Mouse (Mus musculus): Measurements from ENCODE around the gene Wwox. TPM values are rescaled to one million over a fixed set of nuclear protein-coding genes. Genes with fewer than 3 reads are reported as not detected.

Gene Wwox
- polyA plus RNA-seq, 1 experiment from 2014 or later: 16.3 TPM

- H3K4me3 ChIP-seq (replicated peaks; ENCODE audit: low read depth, low read length): no peak overlapping the region
- H3K4me1 ChIP-seq (replicated peaks; ENCODE audit: insufficient read depth, low read length): no peaks in the 10 kb centered on the region
- H3K9ac ChIP-seq (ENCODE audit: low read depth, low read length): no peak overlapping the region
- no peaks in the 10 kb centered on the region for H3K27me3 ChIP-seq (ENCODE audit: insufficient read depth, low read length)
- TF ChIP-seq CTCF (IDR thresholded peaks at IDR 0.05; ENCODE audit: low read depth): no peak
- no peak overlapping the region for H3K4me2 ChIP-seq (ENCODE audit: low read length)
- WGBS: 84% methylated on average over 1 of the region's 1 CpGs
- H3K27ac ChIP-seq: no peak overlapping the region
- no peaks in the 10 kb centered on the region for H3K36me3 ChIP-seq (ENCODE audit: insufficient read depth, low read length)
- DNase-seq (ENCODE audit: low spot score) (no peak), ATAC-seq (replicated peaks; ENCODE audit: low FRiP score, low read depth) (no peak)
- H3K9me3 ChIP-seq (replicated peaks; ENCODE audit: low read length): no peaks in the 10 kb centered on the region
Measured at GRCm38 (mm10) chr8:115336361-115336760, 896.9 kb downstream of the Wwox start.

- 86% methylated on average over 6 of the region's 6 CpGs for WGBS
- no peak overlapping the region for H3K27ac ChIP-seq
- no peaks in the 10 kb centered on the region for H3K36me3 ChIP-seq (ENCODE audit: insufficient read depth, low read length)
- H3K9me3 ChIP-seq (replicated peaks; ENCODE audit: low read length): no peaks in the 10 kb centered on the region
- H3K4me1 ChIP-seq (replicated peaks; ENCODE audit: insufficient read depth, low read length): no peaks in the 10 kb centered on the region
- ATAC-seq (replicated peaks; ENCODE audit: low FRiP score, low read depth): no peak
- no peak overlapping the region for H3K4me2 ChIP-seq (ENCODE audit: low read length)
- no peak overlapping the region for H3K4me3 ChIP-seq (replicated peaks; ENCODE audit: low read depth, low read length)
- no peak for DNase-seq (ENCODE audit: low spot score)
- H3K27me3 ChIP-seq (ENCODE audit: insufficient read depth, low read length): no peaks in the 10 kb centered on the region
- no peak for TF ChIP-seq CTCF (IDR thresholded peaks at IDR 0.05; ENCODE audit: low read depth)
- H3K9ac ChIP-seq (ENCODE audit: low read depth, low read length): no peak overlapping the region
Measured at GRCm38 (mm10) chr8:115348704-115349103, 909.2 kb downstream of the Wwox start.

DNA sequence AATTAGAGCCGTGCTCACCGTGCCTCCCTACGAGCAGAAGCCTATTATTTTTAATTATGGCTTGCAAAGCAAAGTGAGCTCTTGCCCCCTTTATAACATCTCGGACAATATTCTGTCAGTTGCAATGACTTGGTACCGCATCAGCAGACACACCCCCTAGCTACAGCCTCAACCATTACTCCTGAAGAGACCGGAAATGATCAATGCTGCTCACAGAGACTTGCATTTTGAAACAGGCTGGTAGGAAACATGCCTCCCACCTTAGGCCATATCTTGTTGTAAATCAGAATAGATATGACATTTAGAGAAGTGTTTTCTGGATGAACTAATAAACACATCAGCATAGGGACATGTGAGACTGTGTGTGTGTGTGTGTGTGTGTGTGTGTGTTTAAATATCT is 911.3 kb downstream of the Wwox start:
- no peaks in the 10 kb centered on the region for H3K27me3 ChIP-seq (ENCODE audit: insufficient read depth, low read length)
- H3K9ac ChIP-seq (ENCODE audit: low read depth, low read length): no peak overlapping the region
- H3K4me1 ChIP-seq (replicated peaks; ENCODE audit: insufficient read depth, low read length): no peaks in the 10 kb centered on the region
- ATAC-seq (replicated peaks; ENCODE audit: low FRiP score, low read depth): no peak
- H3K9me3 ChIP-seq (replicated peaks; ENCODE audit: low read length): no peaks in the 10 kb centered on the region
- no peak for DNase-seq (ENCODE audit: low spot score)
- H3K27ac ChIP-seq: no peak overlapping the region
- no peaks in the 10 kb centered on the region for H3K36me3 ChIP-seq (ENCODE audit: insufficient read depth, low read length)
- no peak overlapping the region for H3K4me3 ChIP-seq (replicated peaks; ENCODE audit: low read depth, low read length)
- no peak overlapping the region for H3K4me2 ChIP-seq (ENCODE audit: low read length)
- no peak for TF ChIP-seq CTCF (IDR thresholded peaks at IDR 0.05; ENCODE audit: low read depth)
- 55% methylated on average over 6 of the region's 6 CpGs for WGBS

DNA sequence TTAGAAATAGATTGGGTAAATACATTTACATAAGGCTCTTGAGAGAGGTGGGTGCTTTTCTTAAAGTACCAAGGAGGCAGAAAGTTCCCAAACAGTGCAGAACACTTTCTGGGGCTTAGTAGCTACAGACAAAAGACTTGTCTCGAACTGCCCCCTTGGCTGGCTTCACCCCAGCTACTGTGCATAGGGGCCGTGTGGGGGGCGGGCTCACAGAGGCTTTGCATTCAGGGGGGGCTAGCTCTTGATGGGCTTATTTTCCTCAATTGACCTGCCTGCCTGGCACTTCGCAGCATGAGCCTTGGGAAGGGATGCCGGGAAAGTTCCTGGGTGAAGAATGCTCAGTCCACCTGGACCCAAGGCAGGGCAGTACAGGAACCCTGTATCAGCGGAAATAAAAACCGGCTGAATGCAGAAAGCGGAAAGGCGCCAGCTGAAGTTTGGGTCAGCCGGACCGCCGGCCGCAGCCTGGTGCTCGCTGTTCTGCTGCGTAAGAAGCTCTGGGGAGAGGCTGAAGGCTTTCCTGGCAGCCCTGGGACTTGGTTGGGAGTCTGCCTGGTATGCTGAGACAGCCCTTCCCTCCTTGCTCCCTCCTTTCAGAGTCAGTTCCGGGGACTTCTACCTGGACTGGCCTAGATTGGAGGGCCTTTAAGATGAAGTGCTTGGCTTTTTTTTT is 918.3 kb downstream of the Wwox start:
- Histone ChIP-seq H3K9me3 (replicated peaks; ENCODE audit: low read length) (no peaks in the 10 kb centered on the region), H3K4me2 (ENCODE audit: low read length) (peak overlapping the region; percentile 19; the same call in 1 of the 2 replicates), H3K4me1 (replicated peaks; ENCODE audit: insufficient read depth, low read length) (no peaks in the 10 kb centered on the region), H3K4me3 (replicated peaks; ENCODE audit: low read depth, low read length) (no peak overlapping the region), H3K36me3 (ENCODE audit: insufficient read depth, low read length) (no peaks in the 10 kb centered on the region), H3K27ac (no peak overlapping the region), H3K9ac (ENCODE audit: low read depth, low read length) (no peak overlapping the region), H3K27me3 (ENCODE audit: insufficient read depth, low read length) (no peaks in the 10 kb centered on the region)
- DNase-seq (ENCODE audit: low spot score) (peak; percentile 12), ATAC-seq (replicated peaks; ENCODE audit: low FRiP score, low read depth) (no peak)
- TF ChIP-seq CTCF (IDR thresholded peaks at IDR 0.05; ENCODE audit: low read depth): no peak
- WGBS: 39% methylated on average over 15 of the region's 16 CpGs

DNA sequence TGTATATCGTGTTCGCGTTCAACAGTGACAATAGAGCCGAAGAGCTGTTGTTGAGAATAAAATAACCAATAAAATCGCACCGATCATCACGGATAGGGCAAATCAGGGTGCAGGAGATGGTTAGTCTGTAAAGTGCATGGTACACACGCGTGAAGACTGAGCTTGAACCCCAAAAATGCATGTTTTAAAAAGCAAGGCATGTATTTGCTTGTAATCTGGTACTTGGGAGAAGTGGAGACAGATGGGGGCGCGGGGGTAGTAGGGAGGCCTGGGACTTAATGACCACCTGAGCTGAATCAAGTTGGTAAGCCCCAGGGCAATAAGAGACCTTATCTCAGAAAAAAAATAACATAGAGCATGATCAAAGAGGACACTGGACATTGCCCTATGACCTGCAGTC is 919.0 kb downstream of the Wwox start:
- 90% methylated on average over 11 of the region's 11 CpGs for WGBS
- no peak for DNase-seq (ENCODE audit: low spot score)
- H3K4me3 ChIP-seq (replicated peaks; ENCODE audit: low read depth, low read length): no peak overlapping the region
- no peaks in the 10 kb centered on the region for H3K36me3 ChIP-seq (ENCODE audit: insufficient read depth, low read length)
- H3K9me3 ChIP-seq (replicated peaks; ENCODE audit: low read length): no peaks in the 10 kb centered on the region
- no peaks in the 10 kb centered on the region for H3K27me3 ChIP-seq (ENCODE audit: insufficient read depth, low read length)
- no peaks in the 10 kb centered on the region for H3K4me1 ChIP-seq (replicated peaks; ENCODE audit: insufficient read depth, low read length)
- H3K27ac ChIP-seq: no peak overlapping the region
- H3K9ac ChIP-seq (ENCODE audit: low read depth, low read length): no peak overlapping the region
- no peak overlapping the region for H3K4me2 ChIP-seq (ENCODE audit: low read length)
- no peak for TF ChIP-seq CTCF (IDR thresholded peaks at IDR 0.05; ENCODE audit: low read depth)
- ATAC-seq (replicated peaks; ENCODE audit: low FRiP score, low read depth): no peak

- no peak overlapping the region for H3K9ac ChIP-seq (ENCODE audit: low read depth, low read length)
- DNase-seq (ENCODE audit: low spot score): no peak
- no peak for ATAC-seq (replicated peaks; ENCODE audit: low FRiP score, low read depth)
- no peaks in the 10 kb centered on the region for H3K4me1 ChIP-seq (replicated peaks; ENCODE audit: insufficient read depth, low read length)
- TF ChIP-seq CTCF (IDR thresholded peaks at IDR 0.05; ENCODE audit: low read depth): no peak
- no peak overlapping the region for H3K4me2 ChIP-seq (ENCODE audit: low read length)
- 43% methylated on average over 12 of the region's 12 CpGs for WGBS
- no peak overlapping the region for H3K4me3 ChIP-seq (replicated peaks; ENCODE audit: low read depth, low read length)
- no peaks in the 10 kb centered on the region for H3K9me3 ChIP-seq (replicated peaks; ENCODE audit: low read length)
- H3K27me3 ChIP-seq (ENCODE audit: insufficient read depth, low read length): no peaks in the 10 kb centered on the region
- no peak overlapping the region for H3K27ac ChIP-seq
- H3K36me3 ChIP-seq (ENCODE audit: insufficient read depth, low read length): no peaks in the 10 kb centered on the region
Measured at GRCm38 (mm10) chr8:115359701-115360100, 920.2 kb downstream of the Wwox start.

DNA sequence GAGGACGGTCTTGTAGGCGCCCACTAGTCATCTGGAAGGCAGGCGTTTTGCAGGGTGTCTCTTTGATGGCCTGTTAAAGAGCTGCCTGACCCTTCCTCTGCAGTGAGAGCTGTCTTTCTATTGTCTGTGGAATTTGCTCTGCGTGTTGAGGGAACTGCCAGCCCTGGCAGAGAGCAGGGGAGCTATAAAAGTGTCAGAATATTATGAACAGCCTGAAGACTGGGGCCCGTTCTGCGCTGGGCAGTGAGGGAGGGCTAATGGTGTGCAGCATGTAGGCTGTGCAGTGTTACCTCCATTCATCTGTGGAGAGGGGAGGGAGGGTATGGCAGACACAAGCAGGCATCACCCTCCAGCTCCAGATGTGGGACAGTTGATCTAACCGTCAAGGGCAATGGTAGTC is 923.1 kb downstream of the Wwox start:
- H3K27ac ChIP-seq: no peak overlapping the region
- no peaks in the 10 kb centered on the region for H3K36me3 ChIP-seq (ENCODE audit: insufficient read depth, low read length)
- no peak for TF ChIP-seq CTCF (IDR thresholded peaks at IDR 0.05; ENCODE audit: low read depth)
- H3K9me3 ChIP-seq (replicated peaks; ENCODE audit: low read length): no peaks in the 10 kb centered on the region
- ATAC-seq (replicated peaks; ENCODE audit: low FRiP score, low read depth): no peak
- no peaks in the 10 kb centered on the region for H3K27me3 ChIP-seq (ENCODE audit: insufficient read depth, low read length)
- DNase-seq (ENCODE audit: low spot score): peak; percentile 37
- no peak overlapping the region for H3K4me2 ChIP-seq (ENCODE audit: low read length)
- H3K4me1 ChIP-seq (replicated peaks; ENCODE audit: insufficient read depth, low read length): no peaks in the 10 kb centered on the region
- H3K9ac ChIP-seq (ENCODE audit: low read depth, low read length): no peak overlapping the region
- H3K4me3 ChIP-seq (replicated peaks; ENCODE audit: low read depth, low read length): no peak overlapping the region
- WGBS: 7% methylated on average over 7 of the region's 7 CpGs

Data from kidney, postnatal 0 days (tissue).